Mouse (Mus musculus) embryonic facial prominence, embryonic 10.5 days (tissue): ENCODE measurements around the gene Mast4. TPM values are rescaled to one million over a fixed set of nuclear protein-coding genes. Genes with fewer than 3 reads are reported as not detected.

Source experiments
- DNase-seq: peaks from one replicate; pipeline ENCODE4 v3.0.0-alpha.2; 2017; ENCODE audit warnings: low spot score
- H3K27ac ChIP-seq: fragments of 300-500 bp; sonication (generic); replicated peaks from 2 replicates; pipeline ENCODE4 v1.5.1; 2016; ENCODE audit warnings: mild to moderate bottlenecking
- H3K27me3 ChIP-seq: fragments of 300-500 bp; sonication (generic); replicated peaks from 2 replicates; pipeline ENCODE4 v1.6.1; 2016; ENCODE audit warnings: low read depth, mild to moderate bottlenecking; ENCODE audit not compliant: poor library complexity, severe bottlenecking
- H3K36me3 ChIP-seq: fragments of 300-500 bp; sonication (generic); replicated peaks from 2 replicates; pipeline ENCODE4 v1.6.1; 2016; ENCODE audit warnings: mild to moderate bottlenecking, moderate library complexity
- H3K4me1 ChIP-seq: fragments of 300-500 bp; sonication (generic); 2 replicates; pipeline ENCODE4 v1.6.1; 2016
- H3K4me3 ChIP-seq: fragments of 300-500 bp; sonication (generic); 2 replicates; pipeline ENCODE4 v1.5.1; 2016; ENCODE audit warnings: mild to moderate bottlenecking, moderate library complexity
- H3K9me3 ChIP-seq: fragments of 300-500 bp; sonication (generic); 2 replicates; pipeline ENCODE4 v1.6.1; 2016; ENCODE audit warnings: mild to moderate bottlenecking
- WGBS: fragments of 180-500 bp; shearing (Covaris S2); methylation state at CpG from one replicate; pipeline ENCODE4 v1.1.7; 2016; 5-methylcytosine and 5-hydroxymethylcytosine counted together
- polyA plus RNA-seq: library from polyadenylated mRNA; unstranded; fragments of >200 nt; fragmentation: Nextera tagmentation; extraction: Ambion mirVana; gene quantifications from 2 replicates; pipeline ENCODE4 v1.2.1, GENCODE M21; 2016

Gene Mast4
- polyA plus RNA-seq, 1 experiment from 2014 or later, result 23.0 TPM

DNA sequence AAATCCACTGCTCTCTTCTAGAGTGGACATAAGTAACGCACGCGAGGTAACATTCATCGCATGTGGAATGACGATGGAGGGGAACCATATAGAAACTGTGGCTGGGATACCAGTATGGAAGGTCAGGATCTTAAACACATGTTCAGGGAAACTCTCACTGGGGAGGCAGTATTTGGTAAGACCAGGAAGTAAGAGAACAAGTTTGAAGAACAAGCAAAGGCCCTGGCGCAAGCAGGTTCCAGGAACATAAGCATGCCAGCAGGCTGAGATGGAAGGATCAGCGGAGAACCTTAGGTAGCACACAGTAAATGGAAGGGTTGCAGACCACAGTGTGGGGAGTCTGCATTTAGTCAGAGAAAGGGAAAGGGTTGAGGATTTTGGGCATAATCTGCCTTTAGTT is 473.6 kb downstream of the Mast4 start:
- Histone ChIP-seq H3K27ac (no peak overlapping the region), H3K27me3 (no peaks in the 10 kb centered on the region), H3K4me1 (peaks cover 39% of the 10 kb centered on the region), H3K9me3 (no peaks in the 10 kb centered on the region), H3K36me3 (no peaks in the 10 kb centered on the region), H3K4me3 (no peak overlapping the region)
- DNase-seq, result no peak
- 95% methylated on average over 7 of the region's 7 CpGs for WGBS

DNA sequence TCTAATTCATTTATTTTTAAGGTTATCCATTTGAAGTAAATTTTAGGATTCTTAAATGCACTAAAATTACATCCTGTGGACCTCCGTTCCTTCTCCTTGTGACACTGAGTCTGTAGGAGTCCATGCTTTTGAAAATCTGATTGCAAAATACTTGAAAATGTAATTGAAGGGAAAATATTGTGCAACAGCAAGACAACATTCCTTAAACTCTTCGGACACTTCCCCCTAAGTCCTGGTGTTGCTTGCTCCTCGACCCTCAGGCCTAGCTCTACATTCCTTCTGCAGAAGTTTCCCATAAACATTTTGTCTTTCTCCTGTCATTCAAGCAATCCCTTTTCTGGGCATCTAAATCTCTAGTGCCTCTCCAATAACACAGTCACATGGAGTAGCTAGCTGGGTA is 474.2 kb downstream of the Mast4 start:
- Histone ChIP-seq H3K9me3 (no peaks in the 10 kb centered on the region), H3K27ac (no peak overlapping the region), H3K27me3 (no peaks in the 10 kb centered on the region), H3K36me3 (no peaks in the 10 kb centered on the region), H3K4me1 (peaks cover 34% of the 10 kb centered on the region), H3K4me3 (no peak overlapping the region)
- DNase-seq, result no peak
- WGBS, result 68% methylated on average over 3 of the region's 3 CpGs

DNA sequence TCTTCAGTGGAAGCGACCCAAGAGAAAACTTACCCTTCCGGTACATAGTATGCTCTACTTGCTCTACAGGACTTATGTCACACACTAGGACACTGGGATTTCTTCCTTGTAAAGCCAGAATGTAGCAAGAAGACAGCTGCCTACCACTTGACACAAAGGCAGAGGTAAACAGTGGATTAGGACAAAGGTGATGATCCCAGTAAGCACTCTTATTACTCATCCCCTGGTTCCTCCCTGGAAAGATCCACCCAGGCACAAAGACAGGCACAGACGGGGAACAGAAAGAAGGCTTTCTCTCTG is 476.8 kb downstream of the Mast4 start:
- Histone ChIP-seq H3K27ac (no peak overlapping the region), H3K4me3 (no peak overlapping the region)
- WGBS, result 91% methylated on average over 3 of the region's 3 CpGs

DNA sequence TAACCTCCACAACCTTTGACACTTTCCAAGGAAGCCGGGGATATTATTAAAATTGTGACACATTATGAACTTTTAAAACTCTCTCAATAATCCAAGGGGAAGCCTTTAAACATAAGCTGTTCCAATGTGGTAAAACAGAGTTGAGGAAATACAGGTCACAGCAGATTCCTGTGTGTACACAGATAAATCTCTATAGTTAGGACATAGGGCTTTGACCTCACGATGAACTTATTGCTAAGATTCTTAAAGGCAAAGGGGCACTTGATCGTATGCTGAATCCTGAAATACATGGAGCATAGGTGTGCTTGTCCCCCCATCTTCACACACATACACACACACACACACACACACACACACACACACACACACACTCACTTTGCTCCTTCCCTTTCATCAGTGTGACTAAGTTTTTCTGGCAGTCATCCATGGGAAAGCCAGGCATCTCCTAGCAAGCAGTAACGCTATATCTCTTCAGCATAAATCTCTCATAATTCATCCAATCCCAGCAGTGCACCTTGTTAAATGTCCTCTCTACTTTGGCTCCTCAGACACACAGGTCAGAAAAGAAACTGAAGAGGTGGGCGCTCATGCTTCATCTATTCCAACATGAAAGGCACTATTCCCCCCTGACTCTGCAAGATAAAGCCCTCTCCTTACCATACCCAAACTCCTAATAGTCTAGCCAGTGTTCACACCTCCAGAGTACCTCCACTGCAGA is 477.3 kb downstream of the Mast4 start:
- Histone ChIP-seq H3K27ac (no peak overlapping the region), H3K27me3 (no peaks in the 10 kb centered on the region), H3K4me3 (no peak overlapping the region), H3K9me3 (no peaks in the 10 kb centered on the region), H3K4me1 (peaks cover 16% of the 10 kb centered on the region), H3K36me3 (no peaks in the 10 kb centered on the region)
- no peak for DNase-seq
- WGBS, result 93% methylated on average over 5 of the region's 5 CpGs

More for the DNA sequence above, 476.8 kb downstream of the Mast4 start:
- DNase-seq, result no peak
- Histone ChIP-seq H3K9me3 (no peaks in the 10 kb centered on the region), H3K4me1 (peaks cover 17% of the 10 kb centered on the region), H3K36me3 (no peaks in the 10 kb centered on the region), H3K27me3 (no peaks in the 10 kb centered on the region)

DNA sequence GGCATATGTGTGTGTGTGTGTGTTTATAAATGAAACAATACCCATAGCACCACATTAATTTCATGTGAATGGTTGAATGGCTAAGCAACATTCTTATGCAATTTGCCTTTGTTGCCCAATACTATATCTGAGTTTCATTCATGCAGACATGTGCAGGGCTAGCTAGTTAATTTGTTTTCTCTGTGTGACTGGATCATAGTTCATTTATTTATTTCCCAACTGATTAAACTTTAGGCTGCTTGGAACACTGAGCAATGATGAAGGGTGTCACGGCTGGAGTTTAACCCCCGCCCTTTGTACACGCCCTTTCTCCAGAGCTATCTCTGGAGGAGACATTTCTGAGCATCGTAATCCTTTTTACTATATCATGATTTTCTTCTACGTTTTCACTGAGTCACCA is 481.4 kb downstream of the Mast4 start:
- no peak overlapping the region for H3K27ac ChIP-seq
- no peaks in the 10 kb centered on the region for H3K9me3 ChIP-seq
- H3K4me1 ChIP-seq, result peaks cover 10% of the 10 kb centered on the region
- H3K4me3 ChIP-seq, result no peak overlapping the region
- DNase-seq, result no peak
- WGBS, result 92% methylated on average over 5 of the region's 5 CpGs
- no peaks in the 10 kb centered on the region for H3K36me3 ChIP-seq
- H3K27me3 ChIP-seq, result no peaks in the 10 kb centered on the region

DNA sequence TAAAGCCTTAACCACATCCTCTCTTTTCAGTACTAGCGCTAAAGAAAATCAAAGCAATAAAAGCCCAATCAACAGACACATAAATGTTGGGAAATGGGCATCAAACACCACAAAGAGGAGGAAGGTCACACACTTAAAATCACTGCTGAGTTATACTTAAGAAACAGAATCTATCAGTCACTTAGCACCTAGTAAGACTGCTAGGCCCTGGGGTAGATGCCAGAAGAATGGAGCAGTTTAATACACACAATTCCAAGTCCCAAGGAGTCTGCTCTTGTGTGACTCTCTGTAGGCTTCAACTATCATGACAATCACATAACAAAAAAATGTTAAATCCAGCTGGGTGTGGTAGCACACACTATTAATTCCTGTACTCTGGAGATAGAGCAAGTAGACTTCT is 483.0 kb downstream of the Mast4 start:
- H3K27me3 ChIP-seq, result no peaks in the 10 kb centered on the region
- H3K9me3 ChIP-seq, result no peaks in the 10 kb centered on the region
- no peak overlapping the region for H3K27ac ChIP-seq
- peaks cover 13% of the 10 kb centered on the region for H3K4me1 ChIP-seq
- H3K36me3 ChIP-seq, result no peaks in the 10 kb centered on the region
- no peak overlapping the region for H3K4me3 ChIP-seq
- WGBS, result 93% methylated on average over 1 of the region's 1 CpGs
- DNase-seq, result no peak

DNA sequence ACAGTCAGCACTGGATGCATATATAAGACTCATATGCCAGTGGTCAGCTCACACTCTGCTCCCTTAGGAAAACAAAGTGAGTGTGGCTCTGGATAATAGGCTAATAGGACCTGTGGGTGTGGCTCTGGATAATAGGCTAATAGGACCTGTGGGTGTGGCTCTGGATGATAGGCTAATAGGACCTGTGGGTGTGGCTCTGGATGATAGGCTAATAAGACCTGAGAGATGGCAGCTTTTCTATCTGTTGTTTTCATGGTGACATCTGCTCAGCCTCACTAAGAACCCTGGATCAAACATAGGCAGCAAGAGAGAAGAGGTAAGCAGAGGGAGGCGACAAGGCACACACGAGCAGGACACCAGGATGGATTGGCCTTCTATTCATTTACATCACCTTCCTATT is 483.7 kb downstream of the Mast4 start:
- peaks cover 13% of the 10 kb centered on the region for H3K4me1 ChIP-seq
- WGBS, result 83% methylated on average over 2 of the region's 2 CpGs
- H3K27me3 ChIP-seq, result no peaks in the 10 kb centered on the region
- no peak overlapping the region for H3K27ac ChIP-seq
- H3K36me3 ChIP-seq, result no peaks in the 10 kb centered on the region
- DNase-seq, result no peak
- no peak overlapping the region for H3K4me3 ChIP-seq
- H3K9me3 ChIP-seq, result no peaks in the 10 kb centered on the region

DNA sequence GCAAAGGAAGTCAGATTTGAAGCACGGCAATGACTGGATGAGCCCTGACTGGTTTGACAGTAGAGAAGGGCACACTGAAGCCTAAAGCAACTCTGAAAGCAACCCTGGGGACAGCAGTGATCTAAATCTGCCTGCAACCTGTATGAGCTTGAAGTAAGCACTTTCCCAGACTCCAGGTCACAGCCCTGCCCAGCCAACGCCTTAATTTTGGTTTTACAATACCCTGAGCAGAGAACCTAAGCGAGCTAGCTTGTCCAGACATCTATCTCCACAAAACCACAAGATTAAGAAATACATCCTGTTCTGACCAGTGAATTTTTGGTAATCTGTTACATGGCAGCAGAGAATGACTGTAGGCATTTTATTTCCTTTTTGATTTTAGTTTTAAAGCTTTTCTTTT is 485.2 kb downstream of the Mast4 start:
- WGBS, result 78% methylated on average over 3 of the region's 3 CpGs
- H3K36me3 ChIP-seq, result no peaks in the 10 kb centered on the region
- H3K4me1 ChIP-seq, result peaks cover 17% of the 10 kb centered on the region
- no peak for DNase-seq
- H3K9me3 ChIP-seq, result no peaks in the 10 kb centered on the region
- no peak overlapping the region for H3K27ac ChIP-seq
- no peak overlapping the region for H3K4me3 ChIP-seq
- no peaks in the 10 kb centered on the region for H3K27me3 ChIP-seq

DNA sequence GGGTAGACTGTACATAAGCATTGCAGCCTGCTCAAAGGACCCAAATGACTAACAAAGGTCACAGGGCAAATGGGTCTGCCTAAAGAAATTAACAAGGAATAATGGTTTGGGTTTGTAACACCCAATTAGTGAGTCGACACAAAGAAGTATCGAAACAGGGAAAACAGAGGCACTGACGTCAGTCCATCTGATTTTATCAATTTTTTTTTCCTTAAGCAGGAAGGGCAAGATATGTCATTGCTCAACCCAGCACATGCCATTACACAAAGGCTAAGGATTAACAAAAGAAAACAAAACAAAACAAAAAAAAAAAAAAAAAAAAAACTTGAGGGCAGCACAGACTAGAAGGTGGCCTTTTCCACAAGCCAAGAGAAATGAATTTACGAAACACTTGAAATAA is 487.8 kb downstream of the Mast4 start:
- Histone ChIP-seq H3K9me3 (no peaks in the 10 kb centered on the region), H3K36me3 (no peaks in the 10 kb centered on the region), H3K4me3 (no peak overlapping the region), H3K4me1 (peaks cover 25% of the 10 kb centered on the region), H3K27ac (no peak overlapping the region), H3K27me3 (no peaks in the 10 kb centered on the region)
- no peak for DNase-seq
- 74% methylated on average over 4 of the region's 4 CpGs for WGBS

DNA sequence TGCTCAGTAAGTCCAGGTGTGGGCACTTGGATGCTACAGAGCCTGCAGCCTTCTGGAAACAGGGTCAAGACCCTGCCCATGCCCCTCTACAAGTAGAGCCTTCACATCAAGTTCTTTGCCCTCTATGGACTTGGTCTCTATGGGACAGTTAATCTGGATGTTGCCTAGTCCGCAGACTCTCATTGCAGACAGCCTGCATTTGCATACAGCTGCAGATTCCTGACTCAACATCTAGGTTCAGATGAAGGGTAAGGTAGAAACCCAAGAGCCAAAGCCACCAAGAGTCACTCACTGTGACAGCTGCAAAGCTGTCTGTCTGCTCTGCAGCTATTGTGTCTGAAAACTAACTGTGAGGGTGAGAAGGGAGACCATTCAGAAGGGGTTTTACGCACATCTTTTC is 491.6 kb downstream of the Mast4 start:
- H3K4me3 ChIP-seq, result no peak overlapping the region
- no peak for DNase-seq
- H3K4me1 ChIP-seq, result peaks cover 25% of the 10 kb centered on the region
- H3K27me3 ChIP-seq, result no peaks in the 10 kb centered on the region
- no peaks in the 10 kb centered on the region for H3K9me3 ChIP-seq
- 85% methylated on average over 2 of the region's 2 CpGs for WGBS
- no peaks in the 10 kb centered on the region for H3K36me3 ChIP-seq
- H3K27ac ChIP-seq, result no peak overlapping the region

DNA sequence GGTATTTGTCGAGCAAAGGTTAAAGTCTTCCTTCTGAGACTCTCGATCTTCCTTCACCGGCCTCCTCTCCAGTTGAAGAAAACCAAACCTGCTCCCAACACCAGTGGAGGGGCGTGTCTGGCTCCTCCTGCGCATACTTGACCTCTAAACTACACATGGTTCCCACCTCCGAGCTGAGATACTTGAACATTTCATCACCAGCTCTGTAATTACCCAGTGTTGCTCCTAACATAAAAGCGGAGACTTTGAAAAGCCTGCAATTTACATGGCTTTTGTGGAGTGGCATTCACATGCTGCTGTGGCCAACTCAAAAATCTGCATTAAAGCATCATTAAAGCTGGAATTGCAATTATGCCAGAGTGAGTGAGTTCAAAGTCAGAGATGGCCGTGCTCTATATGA is 492.1 kb downstream of the Mast4 start:
- DNase-seq, result no peak
- Histone ChIP-seq H3K9me3 (no peaks in the 10 kb centered on the region), H3K4me1 (peaks cover 25% of the 10 kb centered on the region), H3K27ac (no peak overlapping the region), H3K27me3 (no peaks in the 10 kb centered on the region), H3K36me3 (no peaks in the 10 kb centered on the region), H3K4me3 (no peak overlapping the region)
- 74% methylated on average over 8 of the region's 8 CpGs for WGBS

DNA sequence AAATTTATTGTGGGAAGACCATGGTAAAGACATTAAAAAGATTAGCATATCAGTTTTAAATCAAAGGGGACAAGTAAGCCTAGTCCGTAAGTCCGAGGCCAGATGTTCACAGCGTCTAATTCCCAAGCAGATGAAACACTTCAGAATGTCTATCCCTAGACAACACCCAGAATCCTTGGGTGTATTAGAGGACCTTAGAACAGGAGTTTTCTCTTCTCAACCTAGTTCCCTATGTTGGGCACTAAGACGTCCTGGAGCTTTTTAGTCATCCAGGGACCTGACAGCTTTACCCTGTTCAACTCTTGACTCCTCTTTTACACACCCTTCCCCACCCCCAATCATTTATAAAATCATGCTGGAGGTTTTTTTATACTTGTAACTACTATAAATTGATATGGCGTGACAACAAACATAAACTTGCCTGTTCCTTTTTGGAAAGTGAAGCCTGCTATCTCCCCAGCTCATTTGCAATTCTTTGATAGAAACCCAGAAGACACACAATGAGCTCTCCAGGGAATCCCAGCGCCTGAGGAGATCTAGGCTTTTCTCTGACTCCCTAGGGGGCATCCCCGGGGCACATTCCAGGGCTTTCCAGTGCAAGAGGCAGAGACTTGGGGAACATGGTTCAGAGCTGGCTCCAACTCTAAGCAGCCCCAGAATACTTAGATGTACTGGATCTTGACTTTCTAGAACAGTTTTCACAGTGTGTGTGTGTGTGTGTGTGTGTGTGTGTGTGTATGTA is 494.4 kb downstream of the Mast4 start:
- H3K27ac ChIP-seq, result no peak overlapping the region
- H3K27me3 ChIP-seq, result no peaks in the 10 kb centered on the region
- no peak for DNase-seq
- no peaks in the 10 kb centered on the region for H3K36me3 ChIP-seq
- H3K9me3 ChIP-seq, result no peaks in the 10 kb centered on the region
- WGBS, result 43% methylated on average over 7 of the region's 7 CpGs
- peaks cover 15% of the 10 kb centered on the region for H3K4me1 ChIP-seq
- no peak overlapping the region for H3K4me3 ChIP-seq

DNA sequence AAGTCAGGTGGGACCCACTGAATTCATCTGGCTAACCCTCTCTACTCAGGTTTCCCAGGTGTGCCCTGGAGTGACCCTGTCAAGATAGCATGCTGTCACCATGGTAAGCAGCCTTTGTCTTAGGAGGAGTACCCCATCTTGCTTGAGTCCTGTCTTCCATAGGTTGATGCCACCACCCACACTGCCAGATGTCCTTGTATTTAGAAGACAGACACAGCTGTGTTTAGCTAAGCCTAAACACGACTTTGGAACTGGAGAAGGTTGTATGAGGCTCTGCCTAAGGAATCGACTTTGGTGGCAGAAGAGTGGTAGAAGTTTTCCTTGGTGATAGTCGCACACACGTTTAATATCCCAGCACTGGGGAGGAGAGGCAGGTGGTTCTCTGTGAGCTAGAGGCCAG is 496.9 kb downstream of the Mast4 start:
- Histone ChIP-seq H3K9me3 (no peaks in the 10 kb centered on the region), H3K27ac (no peak overlapping the region), H3K27me3 (no peaks in the 10 kb centered on the region), H3K36me3 (peaks cover 4% of the 10 kb centered on the region), H3K4me1 (peaks cover 11% of the 10 kb centered on the region), H3K4me3 (no peak overlapping the region)
- 69% methylated on average over 4 of the region's 4 CpGs for WGBS
- no peak for DNase-seq
